Mouse (Mus musculus) intestine, embryonic 16.5 days (tissue): Measurements from ENCODE around the gene Abat. TPM values are rescaled to one million over a fixed set of nuclear protein-coding genes. Genes with fewer than 3 reads are reported as not detected.
"Not testable (repeated sequence)": the region's sequence is repeated elsewhere in the genome, so short reads cannot be mapped to it uniquely, and the experiment has no call there.

Experiments used
- ATAC-seq: fragments of 200-750 bp; cut with Nextera tagmentation; 2 replicates; pipeline ENCODE4 v1.8.0; 2017; ENCODE audit warnings: moderate TSS enrichment, moderate library complexity
- H3K27ac ChIP-seq: fragments of 300-500 bp; sonication (generic); 2 replicates; pipeline ENCODE4 v1.5.1; 2014; ENCODE audit warnings: mild to moderate bottlenecking, low read length
- H3K27me3 ChIP-seq: fragments of 300-500 bp; sonication (generic); replicated peaks from 2 replicates; pipeline ENCODE4 v1.6.1; 2014; ENCODE audit warnings: low read length, control low read depth, mixed read lengths; ENCODE audit not compliant: control insufficient read depth, insufficient read depth
- H3K36me3 ChIP-seq: fragments of 300-500 bp; sonication (generic); 2 replicates; pipeline ENCODE4 v1.6.1; 2014; ENCODE audit warnings: low read length, control low read depth; ENCODE audit not compliant: control insufficient read depth, insufficient read depth
- H3K4me1 ChIP-seq: fragments of 300-500 bp; sonication (generic); 2 replicates; pipeline ENCODE4 v1.6.1; 2014; ENCODE audit warnings: low read length, control low read depth, mixed read lengths; ENCODE audit not compliant: control insufficient read depth, insufficient read depth
- H3K4me2 ChIP-seq: fragments of 300-500 bp; sonication (generic); 2 replicates; pipeline ENCODE4 v1.6.1; 2014; ENCODE audit warnings: low read depth, low read length, control low read depth
- H3K4me3 ChIP-seq: fragments of 300-500 bp; sonication (generic); 2 replicates; pipeline ENCODE4 v1.5.1; 2014; ENCODE audit warnings: mild to moderate bottlenecking, low read length
- H3K9ac ChIP-seq: fragments of 300-500 bp; sonication (generic); 2 replicates; pipeline ENCODE4 v1.6.1; 2014; ENCODE audit warnings: low read depth, low read length
- H3K9me3 ChIP-seq: fragments of 300-500 bp; sonication (generic); 2 replicates; pipeline ENCODE4 v1.6.1; 2016; ENCODE audit warnings: low read length, control low read depth; ENCODE audit not compliant: control insufficient read depth
- WGBS: fragments of 180-500 bp; shearing (Covaris S2); extraction: QIAGEN DNeasy Blood & Tissue Kit; methylation state at CpG from one replicate; pipeline ENCODE4 v1.1.7; 2014; 5-methylcytosine and 5-hydroxymethylcytosine counted together
- polyA plus RNA-seq: library from polyadenylated mRNA; unstranded; fragments of >200 nt; fragmentation: Nextera tagmentation; extraction: Ambion mirVana; gene quantifications from 2 replicates; pipeline ENCODE4 v1.2.1, GENCODE M21; 2015

Abat gene
- polyA plus RNA-seq, 1 experiment from 2014 or later = 80.0 TPM

DNA sequence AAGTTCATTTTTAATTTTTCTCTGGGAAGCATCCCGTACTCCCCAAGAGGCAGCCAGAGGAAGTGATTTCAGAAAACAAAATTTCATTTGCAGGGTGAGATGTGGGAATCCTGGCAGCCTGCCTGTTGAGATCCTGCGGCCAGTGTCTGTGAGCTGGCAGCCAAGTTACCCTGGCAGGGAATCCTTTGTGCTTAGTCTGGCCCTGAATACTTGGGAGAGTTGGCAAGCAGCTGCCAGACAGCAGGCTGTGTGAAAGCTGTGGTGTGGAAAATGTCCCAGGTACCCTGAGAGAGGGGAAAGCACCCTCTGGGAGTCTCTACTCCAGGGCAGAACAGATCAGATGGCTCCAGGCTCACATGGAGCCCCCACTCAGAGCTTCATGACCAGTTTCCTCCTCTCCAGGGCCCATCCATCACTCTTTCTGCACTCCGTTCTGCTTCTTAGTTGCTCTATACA is 27.7 kb downstream of the Abat start:
- peaks cover 5% of the 10 kb centered on the region; the same call in 1 of the 2 replicates for H3K4me1 ChIP-seq
- WGBS = 49% methylated on average over 3 of the region's 3 CpGs
- no peaks in the 10 kb centered on the region for H3K9me3 ChIP-seq
- H3K4me3 ChIP-seq = no peak overlapping the region
- H3K27me3 ChIP-seq = no peaks in the 10 kb centered on the region
- ATAC-seq = peak; percentile 24
- H3K9ac ChIP-seq = no peak overlapping the region
- no peak overlapping the region for H3K4me2 ChIP-seq
- H3K27ac ChIP-seq = peak overlapping the region; percentile 1; the same call in 1 of the 2 replicates
- H3K36me3 ChIP-seq = no peaks in the 10 kb centered on the region

DNA sequence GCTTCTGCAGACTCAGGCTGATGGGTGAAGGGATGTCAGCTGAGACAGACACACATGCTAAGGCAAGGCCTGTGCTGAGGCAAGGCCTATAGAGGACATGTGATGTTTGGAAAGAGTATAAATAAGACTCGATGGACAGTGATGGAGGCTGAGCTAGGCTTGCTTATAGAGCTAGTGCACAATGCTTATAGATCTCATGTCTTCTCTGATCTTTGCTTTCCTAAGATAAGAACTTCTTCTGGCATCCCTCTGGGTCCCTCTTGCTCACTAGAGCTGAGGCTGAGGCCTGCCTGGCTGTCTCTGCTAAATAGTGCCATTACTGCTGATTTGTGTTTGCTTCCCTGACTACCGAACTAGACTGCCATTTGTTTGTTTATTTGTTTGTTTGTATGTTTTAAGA is 34.6 kb downstream of the Abat start:
- 0 out of 2 replicates have a peak, but pooled peaks cover 3% of the 10 kb centered on the region for H3K4me1 ChIP-seq
- ATAC-seq = no peak
- no peaks in the 10 kb centered on the region for H3K9me3 ChIP-seq
- no peak overlapping the region for H3K27ac ChIP-seq
- H3K4me3 ChIP-seq = no peak overlapping the region
- no peak overlapping the region for H3K9ac ChIP-seq
- WGBS = 85% methylated on average over 2 of the region's 2 CpGs
- H3K4me2 ChIP-seq = no peak overlapping the region
- 0 out of 2 replicates have a peak, but pooled peaks cover 5% of the 10 kb centered on the region for H3K36me3 ChIP-seq
- H3K27me3 ChIP-seq = no peaks in the 10 kb centered on the region

DNA sequence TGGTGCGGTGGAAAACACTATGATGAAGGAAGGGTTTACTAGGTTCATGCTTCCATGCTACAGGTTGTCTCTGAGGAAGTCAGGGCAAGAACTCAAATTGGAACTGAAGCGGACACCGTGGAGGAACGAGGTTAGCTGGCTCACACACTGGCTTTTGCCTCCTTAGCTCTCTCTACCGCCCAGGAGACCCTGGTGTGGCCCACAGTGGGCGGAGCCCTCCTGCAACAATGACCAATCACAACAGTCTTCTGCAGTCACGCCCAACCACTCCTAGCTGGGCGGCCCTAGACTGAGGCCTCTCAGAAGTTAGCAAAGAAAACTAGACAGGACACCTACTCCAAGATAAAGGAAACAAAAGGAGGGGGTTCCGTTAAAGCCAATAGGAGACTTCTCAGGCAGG is 36.3 kb downstream of the Abat start:
- H3K4me3 ChIP-seq = no peak overlapping the region
- 0 out of 2 replicates have a peak, but pooled peaks cover 5% of the 10 kb centered on the region for H3K36me3 ChIP-seq
- no peak overlapping the region for H3K27ac ChIP-seq
- 0 out of 2 replicates have a peak, but pooled peaks cover 3% of the 10 kb centered on the region for H3K4me1 ChIP-seq
- H3K27me3 ChIP-seq = no peaks in the 10 kb centered on the region
- no peaks in the 10 kb centered on the region for H3K9me3 ChIP-seq
- 73% methylated on average over 9 of the region's 9 CpGs for WGBS
- H3K9ac ChIP-seq = no peak overlapping the region
- ATAC-seq = 0 out of 2 replicates have a peak, but pooled peaks have one; percentile 38
- no peak overlapping the region for H3K4me2 ChIP-seq

DNA sequence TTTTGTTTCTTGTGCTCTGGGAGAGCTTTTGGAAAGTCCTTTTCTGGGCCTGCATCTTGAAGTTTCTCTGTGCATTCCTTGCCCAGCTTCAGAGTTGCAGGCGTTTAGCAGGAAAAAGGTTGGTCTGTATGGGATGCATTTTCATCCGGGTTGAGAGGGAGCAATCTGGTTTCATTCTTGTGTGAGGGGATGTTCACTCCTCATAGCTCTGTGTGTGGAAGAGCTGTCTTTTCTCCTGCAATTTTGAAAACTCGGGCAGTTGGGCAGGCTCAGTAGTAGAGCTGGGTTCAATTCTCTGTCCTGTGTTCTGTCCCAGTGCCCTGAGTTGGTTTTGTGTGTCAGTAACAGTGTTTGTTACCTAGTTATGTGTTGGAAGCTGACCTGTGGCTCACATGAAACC is 41.1 kb downstream of the Abat start:
- Histone ChIP-seq H3K9ac (no peak overlapping the region), H3K4me1 (0 out of 2 replicates have a peak, but pooled peaks cover 3% of the 10 kb centered on the region), H3K4me2 (no peak overlapping the region), H3K36me3 (no peaks in the 10 kb centered on the region), H3K4me3 (no peak overlapping the region), H3K27ac (no peak overlapping the region), H3K27me3 (no peaks in the 10 kb centered on the region), H3K9me3 (no peaks in the 10 kb centered on the region)
- WGBS = 93% methylated on average over 3 of the region's 3 CpGs
- no peak for ATAC-seq

DNA sequence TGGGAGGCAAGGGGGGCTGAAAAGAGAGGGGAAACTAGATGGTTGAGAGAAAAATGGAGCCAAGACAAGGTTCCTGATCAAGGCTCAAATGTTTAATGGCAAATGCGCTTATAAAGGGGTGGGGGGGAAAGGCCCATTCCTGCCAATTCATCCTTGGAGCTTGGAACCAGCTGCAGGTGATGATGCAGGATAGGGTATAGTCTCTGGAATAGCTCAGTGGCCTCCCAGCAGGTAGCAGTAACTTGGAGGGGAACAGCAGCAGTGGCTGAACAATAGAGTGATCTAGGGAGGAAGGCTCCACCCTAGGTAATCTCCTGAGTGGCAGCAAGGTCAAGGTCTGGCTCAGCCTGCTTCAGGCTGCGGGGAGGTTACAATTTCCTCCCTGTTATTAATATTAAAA is 41.5 kb downstream of the Abat start:
- H3K9me3 ChIP-seq, H3K27me3 ChIP-seq, H3K4me3 ChIP-seq, H3K36me3 ChIP-seq, H3K27ac ChIP-seq, ATAC-seq, H3K9ac ChIP-seq, H3K4me1 ChIP-seq, H3K4me2 ChIP-seq: not testable (repeated sequence)
- 88% methylated on average over 2 of the region's 2 CpGs for WGBS

DNA sequence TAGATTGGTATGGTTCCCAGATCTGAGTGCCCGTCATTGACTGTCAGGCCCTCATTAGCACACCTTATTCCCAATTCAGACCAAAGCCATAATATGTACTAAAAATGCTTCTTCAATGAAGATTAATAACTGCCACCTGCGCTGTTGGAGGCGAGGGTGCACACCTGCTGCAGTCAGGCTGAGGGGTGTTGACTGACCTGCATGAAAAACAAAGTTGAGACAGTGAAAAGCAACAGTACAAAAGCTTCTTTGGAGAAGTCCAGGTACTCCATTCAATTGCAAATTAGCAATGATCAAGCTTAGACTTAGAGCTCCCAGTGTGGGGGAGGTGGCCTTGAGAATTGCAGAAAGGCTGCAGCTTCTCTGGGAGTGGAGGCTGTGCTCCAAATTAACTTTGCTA is 42.1 kb downstream of the Abat start:
- not testable (repeated sequence) for H3K36me3 ChIP-seq, H3K27me3 ChIP-seq, H3K4me2 ChIP-seq, H3K9ac ChIP-seq, ATAC-seq, H3K4me3 ChIP-seq, H3K9me3 ChIP-seq, H3K4me1 ChIP-seq, H3K27ac ChIP-seq
- WGBS = 82% methylated on average over 3 of the region's 3 CpGs

DNA sequence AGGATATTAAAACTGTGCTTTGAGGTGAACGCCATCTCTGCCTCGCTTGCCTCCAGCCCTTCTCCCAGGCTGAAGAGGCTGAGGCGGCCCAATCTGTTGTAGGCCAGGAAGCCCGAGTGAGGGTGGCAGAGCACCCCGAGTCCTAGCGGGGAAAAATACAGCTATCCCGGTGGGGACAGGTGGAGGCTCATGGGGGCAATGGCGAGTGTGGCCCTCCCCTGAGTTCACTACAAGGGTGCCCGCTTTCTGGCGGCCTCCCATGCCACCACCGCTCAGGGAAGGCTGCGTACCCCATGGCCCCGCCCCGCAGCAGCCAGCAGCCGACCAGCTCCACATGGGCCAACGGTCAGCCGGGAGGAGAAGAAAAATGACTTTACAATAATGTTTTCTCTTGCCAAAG is 46.9 kb downstream of the Abat start:
- ATAC-seq = no peak
- peaks cover 6% of the 10 kb centered on the region; the same call in 1 of the 2 replicates for H3K4me1 ChIP-seq
- peaks cover 5% of the 10 kb centered on the region for H3K9me3 ChIP-seq
- H3K36me3 ChIP-seq = no peaks in the 10 kb centered on the region
- H3K27ac ChIP-seq = no peak overlapping the region
- no peak overlapping the region for H3K9ac ChIP-seq
- H3K4me3 ChIP-seq = no peak overlapping the region
- H3K27me3 ChIP-seq = no peaks in the 10 kb centered on the region
- H3K4me2 ChIP-seq = no peak overlapping the region
- 91% methylated on average over 17 of the region's 17 CpGs for WGBS

DNA sequence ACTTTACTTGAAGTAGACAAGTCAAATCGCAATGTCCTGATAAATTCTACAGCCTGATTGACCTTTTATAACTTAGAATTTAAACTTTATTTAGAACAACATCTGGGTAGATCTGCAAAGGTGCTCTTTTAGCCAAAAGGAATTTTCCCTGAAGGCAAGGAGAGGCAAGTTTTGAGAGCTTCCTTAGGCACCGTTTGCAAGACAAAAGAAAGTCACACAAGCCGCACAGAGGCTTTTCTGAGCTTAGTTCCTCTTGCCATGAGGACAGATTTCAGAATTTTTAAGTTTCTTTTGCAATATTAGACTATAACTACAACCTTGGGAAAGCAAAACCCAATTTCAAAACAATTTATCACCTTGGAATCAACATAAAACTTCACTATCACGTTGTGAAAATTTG is 47.9 kb downstream of the Abat start:
- H3K4me3 ChIP-seq, H3K9me3 ChIP-seq, ATAC-seq, H3K4me2 ChIP-seq, H3K36me3 ChIP-seq, H3K27ac ChIP-seq, H3K27me3 ChIP-seq, H3K9ac ChIP-seq: not testable (repeated sequence)
- WGBS = 58% methylated on average over 4 of the region's 4 CpGs
- peaks cover 15% of the 10 kb centered on the region for H3K4me1 ChIP-seq

DNA sequence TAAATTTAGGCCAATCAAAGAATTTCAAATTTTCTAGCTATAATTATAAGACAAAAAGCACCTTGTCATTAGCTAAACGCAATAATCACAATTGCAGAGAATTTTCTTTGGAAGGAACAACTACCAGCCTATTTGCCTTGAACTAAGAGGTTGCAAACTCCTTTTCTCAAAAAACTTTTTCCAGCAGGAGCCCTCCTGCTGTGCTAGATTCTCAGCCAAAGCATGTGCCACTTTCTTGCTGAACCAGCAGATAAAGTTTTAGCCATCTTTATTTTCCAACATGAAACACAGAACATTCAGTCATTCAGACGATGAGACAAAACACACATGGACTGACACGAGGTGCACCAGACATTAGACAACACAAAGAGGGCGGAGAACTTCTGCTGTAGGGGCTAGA is 48.6 kb downstream of the Abat start:
- H3K4me1 ChIP-seq = peaks cover 16% of the 10 kb centered on the region
- not testable (repeated sequence) for H3K9ac ChIP-seq, H3K4me3 ChIP-seq, H3K9me3 ChIP-seq, H3K4me2 ChIP-seq, ATAC-seq, H3K36me3 ChIP-seq, H3K27ac ChIP-seq, H3K27me3 ChIP-seq
- WGBS = 52% methylated on average over 4 of the region's 4 CpGs

DNA sequence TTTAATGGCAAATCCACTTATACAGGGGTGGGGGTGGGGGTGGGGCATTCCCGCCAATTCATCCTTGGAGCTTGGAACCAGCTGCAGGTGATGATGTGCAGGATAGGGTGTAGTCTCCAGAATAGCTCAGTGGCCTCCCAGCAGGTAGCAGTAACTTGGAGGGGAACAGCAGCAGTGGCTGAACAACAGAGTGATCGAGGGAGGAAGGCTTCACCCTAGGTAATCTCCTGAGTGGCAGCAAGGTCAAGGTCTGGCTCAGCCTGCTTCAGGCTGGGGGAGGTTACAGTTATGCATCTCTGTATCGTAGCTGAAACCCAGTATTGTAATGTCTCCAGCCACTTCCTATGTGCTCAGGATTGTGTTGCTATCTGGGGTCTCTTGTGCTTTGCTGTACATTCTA is 49.6 kb downstream of the Abat start:
- not testable (repeated sequence) for H3K9ac ChIP-seq, ATAC-seq, H3K36me3 ChIP-seq, H3K27ac ChIP-seq, H3K9me3 ChIP-seq, H3K4me2 ChIP-seq, H3K27me3 ChIP-seq, H3K4me3 ChIP-seq
- peaks cover 16% of the 10 kb centered on the region for H3K4me1 ChIP-seq
- 75% methylated on average over 3 of the region's 3 CpGs for WGBS
